Mouse (Mus musculus): ENCODE data around the gene Cep41. TPM values are rescaled to one million over a fixed set of nuclear protein-coding genes. Genes with fewer than 3 reads are reported as not detected.

The Cep41 gene
- polyA plus RNA-seq, 1 experiment from 2014 or later: 17.3 TPM

DNA sequence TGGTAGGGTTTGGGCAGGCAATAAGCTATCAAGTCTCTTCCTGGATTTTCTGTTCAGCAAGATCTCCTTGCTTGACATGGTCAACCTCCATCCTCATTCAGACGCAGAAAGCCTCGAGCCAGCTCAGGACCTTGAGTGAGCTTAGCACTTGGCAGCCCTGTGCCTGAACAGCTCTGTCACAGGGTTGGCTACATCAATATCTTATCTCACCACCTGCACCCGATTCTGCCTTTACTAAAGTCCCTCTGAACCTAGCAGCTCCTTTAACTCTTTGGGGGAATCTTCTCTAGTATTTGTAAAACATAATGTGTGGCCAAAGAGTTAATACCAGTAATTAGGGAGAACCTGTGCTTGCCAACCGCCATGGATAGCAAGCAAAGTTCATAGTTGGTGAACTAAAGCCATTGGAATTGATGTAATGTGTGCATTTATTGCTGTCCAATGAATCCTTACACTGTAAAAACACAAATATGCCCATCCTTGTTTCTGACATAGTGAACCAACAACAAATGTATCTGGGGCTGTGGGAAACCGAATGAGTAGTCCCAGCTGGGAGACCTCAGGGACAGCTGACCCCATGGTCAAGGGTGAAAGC is 54.8 kb downstream of the Cep41 start, which contains the start of gene Cpa1:
Gene Cpa1 (plus strand): TSS at position 545 of the 595 bp plus-strand sequence.
- Histone ChIP-seq H3K4me1 (peaks cover 5% of the 10 kb centered on the region; the same call in 1 of the 2 replicates), H3K27me3 (no peaks in the 10 kb centered on the region), H3K4me3 (no peak within 1 kb of the TSS), H3K4me2 (replicated peaks) (no peak within 1 kb of the TSS), H3K9ac (replicated peaks) (no peak within 1 kb of the TSS), H3K27ac (replicated peaks) (no peak within 1 kb of the TSS), H3K36me3 (no peaks in the 10 kb centered on the region), H3K9me3 (no peaks in the 10 kb centered on the region)
- WGBS: 93% methylated on average over 5 of the region's 5 CpGs
- ATAC-seq (replicated peaks): no peak

DNA sequence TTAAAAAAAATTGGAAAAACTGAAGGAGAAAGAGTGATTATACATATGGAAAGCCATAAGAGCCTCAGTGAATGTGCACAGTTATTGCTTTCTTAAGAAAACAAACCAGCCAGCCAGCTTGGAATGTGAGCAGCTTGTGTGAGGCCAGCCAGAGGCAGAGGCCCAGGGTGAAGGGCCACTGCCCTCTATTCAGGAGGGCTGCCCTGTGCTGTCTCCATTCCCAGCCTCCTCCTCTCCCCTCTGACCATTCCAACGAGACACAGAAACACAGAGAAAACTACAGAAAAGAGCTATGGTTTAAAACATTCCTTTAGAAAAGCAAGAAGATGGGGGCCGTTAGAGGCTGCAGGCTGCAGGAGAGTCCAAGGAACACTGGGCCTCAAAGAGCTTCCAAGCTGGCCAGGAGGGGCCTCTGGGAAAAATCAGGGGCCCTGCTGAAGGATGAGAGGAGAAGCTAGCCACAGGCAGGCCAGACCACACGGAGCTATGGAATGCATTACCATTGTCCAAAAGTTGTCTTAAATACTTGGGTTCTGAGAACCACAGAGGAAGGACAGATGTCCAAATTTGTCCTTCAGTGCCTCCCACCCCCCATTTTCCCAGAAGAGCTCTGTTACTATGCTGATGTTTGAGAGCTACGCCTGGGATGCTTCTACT is 57.2 kb downstream of the Cep41 start:
- H3K9me3 ChIP-seq: no peaks in the 10 kb centered on the region
- no peak overlapping the region for H3K4me3 ChIP-seq
- peaks cover 5% of the 10 kb centered on the region; the same call in 1 of the 2 replicates for H3K4me1 ChIP-seq
- ATAC-seq (replicated peaks): no peak
- H3K27ac ChIP-seq (replicated peaks): no peak overlapping the region
- H3K4me2 ChIP-seq (replicated peaks): no peak overlapping the region
- H3K9ac ChIP-seq (replicated peaks): no peak overlapping the region
- H3K27me3 ChIP-seq: no peaks in the 10 kb centered on the region
- 36% methylated on average over 4 of the region's 4 CpGs for WGBS
- no peaks in the 10 kb centered on the region for H3K36me3 ChIP-seq

DNA sequence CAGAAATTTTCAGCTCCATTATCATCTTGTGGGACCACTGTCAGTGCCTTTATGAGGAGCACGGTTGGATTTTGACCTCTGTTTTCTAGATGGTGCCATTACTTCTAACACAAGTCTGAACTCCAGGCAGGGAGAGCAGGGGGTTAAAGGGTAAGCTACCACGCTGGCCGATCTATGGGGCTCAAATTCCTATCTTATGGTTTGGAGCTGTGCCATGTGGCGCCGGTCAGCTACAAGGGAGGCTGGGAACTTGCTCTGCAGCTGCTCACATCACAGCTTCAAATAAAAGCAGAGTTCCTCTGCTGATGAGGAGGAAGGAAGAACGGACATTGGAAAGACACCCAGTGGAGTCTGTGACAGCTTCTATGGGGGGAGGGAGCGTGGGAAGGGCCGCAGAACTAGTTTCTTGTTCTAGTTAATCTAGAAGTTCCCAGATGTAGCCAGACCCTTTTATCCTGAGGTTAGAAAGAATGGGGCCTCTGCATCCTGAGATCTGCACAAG is 58.1 kb downstream of the Cep41 start:
- no peaks in the 10 kb centered on the region for H3K36me3 ChIP-seq
- no peak for ATAC-seq (replicated peaks)
- no peak overlapping the region for H3K4me2 ChIP-seq (replicated peaks)
- WGBS: 75% methylated on average over 8 of the region's 8 CpGs
- H3K4me1 ChIP-seq: peaks cover 5% of the 10 kb centered on the region; the same call in 1 of the 2 replicates
- no peak overlapping the region for H3K4me3 ChIP-seq
- H3K9me3 ChIP-seq: no peaks in the 10 kb centered on the region
- no peak overlapping the region for H3K27ac ChIP-seq (replicated peaks)
- no peaks in the 10 kb centered on the region for H3K27me3 ChIP-seq
- no peak overlapping the region for H3K9ac ChIP-seq (replicated peaks)

DNA sequence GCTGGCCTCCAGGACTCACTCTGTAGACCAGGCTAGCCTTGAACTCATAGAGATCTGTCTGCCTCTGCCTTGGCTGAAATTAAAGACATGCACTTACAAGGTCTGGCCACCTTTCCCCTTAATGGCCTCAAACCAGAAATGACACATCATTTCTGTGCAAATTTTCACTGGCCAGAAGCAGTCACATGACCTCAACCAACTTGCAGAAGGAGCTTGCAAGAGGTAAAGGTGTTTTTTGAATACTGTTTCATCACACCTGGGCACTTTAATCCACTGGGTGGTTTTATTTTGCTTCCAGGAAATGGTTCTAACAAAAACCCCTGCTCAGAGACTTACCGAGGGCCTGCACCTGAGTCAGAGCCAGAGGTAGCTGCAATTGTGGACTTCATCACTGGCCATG is 63.6 kb downstream of the Cep41 start:
- 98% methylated on average over 1 of the region's 1 CpGs for WGBS
- no peak overlapping the region for H3K27ac ChIP-seq (replicated peaks)
- peaks cover 6% of the 10 kb centered on the region; the same call in 1 of the 2 replicates for H3K4me1 ChIP-seq
- H3K36me3 ChIP-seq: no peaks in the 10 kb centered on the region
- H3K27me3 ChIP-seq: no peaks in the 10 kb centered on the region
- H3K4me3 ChIP-seq: no peak overlapping the region
- no peaks in the 10 kb centered on the region for H3K9me3 ChIP-seq
- no peak for ATAC-seq (replicated peaks)
- no peak overlapping the region for H3K4me2 ChIP-seq (replicated peaks)
- no peak overlapping the region for H3K9ac ChIP-seq (replicated peaks)

DNA sequence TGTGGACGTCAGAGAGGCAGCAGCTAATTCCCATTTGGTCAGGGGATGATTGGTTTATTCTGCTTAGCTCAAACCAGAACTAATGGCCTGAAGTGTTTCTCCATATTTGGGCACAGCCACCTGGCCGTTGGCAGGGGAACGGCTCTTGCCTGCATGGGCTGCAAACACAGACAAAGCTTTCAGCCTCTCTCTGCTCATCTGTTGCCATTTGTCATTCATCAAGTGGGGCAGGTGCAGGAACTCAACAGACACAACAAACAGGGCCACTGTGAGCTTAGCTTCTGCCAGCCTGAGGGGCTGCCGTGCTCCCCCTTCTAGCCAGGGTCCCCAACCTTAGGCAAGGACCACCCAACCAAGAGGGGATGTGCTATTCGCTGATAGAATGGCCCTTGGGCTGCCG is 65.4 kb downstream of the Cep41 start:
- Histone ChIP-seq H3K9ac (replicated peaks) (no peak overlapping the region), H3K9me3 (no peaks in the 10 kb centered on the region), H3K36me3 (no peaks in the 10 kb centered on the region), H3K27me3 (no peaks in the 10 kb centered on the region), H3K4me1 (peaks cover 6% of the 10 kb centered on the region; the same call in 1 of the 2 replicates), H3K4me2 (replicated peaks) (no peak overlapping the region), H3K4me3 (no peak overlapping the region), H3K27ac (replicated peaks) (no peak overlapping the region; the same call in 1 of the 2 replicates)
- WGBS: 38% methylated on average over 6 of the region's 6 CpGs
- ATAC-seq (replicated peaks): peak; percentile 41; the same call in 1 of the 2 replicates

DNA sequence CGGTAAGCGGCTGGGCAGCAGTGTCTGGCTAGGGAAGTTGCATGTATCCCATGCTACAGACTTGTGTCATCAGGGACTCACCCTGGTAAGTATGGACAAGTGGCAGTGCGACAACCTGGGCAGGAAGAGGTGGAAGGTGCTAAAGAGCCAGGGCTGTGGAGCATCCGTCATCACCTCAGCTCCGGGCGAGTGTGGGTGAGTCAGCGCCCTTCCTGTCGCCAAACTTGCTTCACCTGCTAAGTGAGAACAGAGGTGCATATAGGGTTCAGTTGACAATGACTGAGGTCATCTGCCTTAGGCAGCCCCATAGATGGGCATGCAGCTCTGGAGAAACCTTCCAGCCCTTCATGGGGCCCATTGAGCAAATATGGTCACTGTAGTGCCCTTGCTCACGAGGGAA is 68.8 kb downstream of the Cep41 start:
- Histone ChIP-seq H3K27ac (replicated peaks) (no peak overlapping the region), H3K4me2 (replicated peaks) (no peak overlapping the region), H3K9me3 (no peaks in the 10 kb centered on the region), H3K4me3 (no peak overlapping the region), H3K27me3 (no peaks in the 10 kb centered on the region), H3K4me1 (peaks cover 6% of the 10 kb centered on the region; the same call in 1 of the 2 replicates), H3K36me3 (no peaks in the 10 kb centered on the region), H3K9ac (replicated peaks) (no peak overlapping the region)
- WGBS: 94% methylated on average over 9 of the region's 9 CpGs
- ATAC-seq (replicated peaks): no peak

DNA sequence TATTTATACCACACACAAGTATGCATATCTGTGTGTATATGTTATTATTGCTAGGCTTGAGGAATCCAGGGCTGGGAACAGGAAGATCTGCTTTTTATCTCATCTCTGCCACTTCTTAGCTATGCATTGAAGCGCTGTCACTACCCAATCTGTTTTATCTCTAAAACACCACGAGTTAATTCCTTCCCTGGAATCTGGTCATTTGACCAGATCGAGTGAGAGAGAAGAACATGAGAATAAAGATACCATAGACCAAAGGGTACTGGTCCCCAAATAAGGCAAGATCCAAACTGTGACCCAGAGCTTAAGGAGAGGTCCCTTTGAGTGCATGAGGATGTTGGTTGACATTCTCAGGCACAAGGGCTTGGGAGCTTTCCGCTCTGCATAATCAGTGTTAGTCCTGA is 71.6 kb downstream of the Cep41 start:
- no peak overlapping the region for H3K27ac ChIP-seq (replicated peaks)
- no peaks in the 10 kb centered on the region for H3K9me3 ChIP-seq
- peaks cover 20% of the 10 kb centered on the region for H3K4me1 ChIP-seq
- H3K9ac ChIP-seq (replicated peaks): no peak overlapping the region
- no peaks in the 10 kb centered on the region for H3K27me3 ChIP-seq
- WGBS: 89% methylated on average over 4 of the region's 4 CpGs
- ATAC-seq (replicated peaks): no peak
- H3K4me3 ChIP-seq: no peak overlapping the region
- no peak overlapping the region for H3K4me2 ChIP-seq (replicated peaks)
- H3K36me3 ChIP-seq: no peaks in the 10 kb centered on the region

DNA sequence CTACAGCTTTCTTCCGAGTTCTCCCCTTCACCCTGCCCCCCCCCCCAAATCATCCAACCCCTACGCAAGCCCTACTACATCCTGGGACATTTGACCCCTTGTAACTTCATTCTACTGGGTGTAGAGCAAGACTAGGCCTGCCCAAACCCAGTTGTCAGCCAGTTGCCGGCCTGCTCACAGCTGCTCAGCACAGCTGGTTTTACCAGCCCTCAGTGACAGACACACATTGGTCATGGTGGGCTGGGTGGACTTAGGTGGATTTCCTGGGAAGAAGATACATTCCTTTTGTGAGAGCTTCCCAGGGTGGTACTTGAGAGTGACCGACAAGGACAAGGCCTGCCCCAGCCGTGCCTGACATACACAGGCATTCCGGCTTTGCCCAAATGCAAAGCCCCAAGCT is 72.6 kb downstream of the Cep41 start:
- Histone ChIP-seq H3K9ac (replicated peaks) (no peak overlapping the region), H3K4me1 (peaks cover 30% of the 10 kb centered on the region), H3K4me2 (replicated peaks) (no peak overlapping the region), H3K4me3 (no peak overlapping the region), H3K9me3 (no peaks in the 10 kb centered on the region), H3K36me3 (no peaks in the 10 kb centered on the region), H3K27ac (replicated peaks) (no peak overlapping the region), H3K27me3 (no peaks in the 10 kb centered on the region)
- ATAC-seq (replicated peaks): no peak
- WGBS: 94% methylated on average over 6 of the region's 6 CpGs

DNA sequence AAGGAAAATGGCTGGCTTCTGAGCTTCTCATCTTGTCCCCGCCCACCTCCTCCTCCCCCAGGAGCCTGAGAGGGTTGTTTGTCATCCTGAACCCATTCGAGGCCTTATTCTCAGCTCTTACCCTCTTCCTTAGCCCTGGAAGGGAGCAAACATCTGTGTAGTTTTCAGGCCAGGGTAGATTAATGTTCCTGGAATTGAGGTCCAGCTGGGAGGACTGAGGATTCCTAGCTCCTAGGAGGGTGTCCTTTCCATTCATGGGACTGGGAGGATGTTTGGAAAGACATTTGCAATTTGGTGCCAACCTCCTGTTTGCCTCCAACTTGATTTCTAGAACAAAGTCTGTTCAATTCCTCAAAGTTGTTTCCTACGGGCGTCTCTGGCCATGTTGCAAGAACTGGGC is 73.0 kb downstream of the Cep41 start:
- peaks cover 34% of the 10 kb centered on the region for H3K4me1 ChIP-seq
- no peaks in the 10 kb centered on the region for H3K36me3 ChIP-seq
- no peak overlapping the region for H3K4me3 ChIP-seq
- H3K9ac ChIP-seq (replicated peaks): no peak overlapping the region
- WGBS: 86% methylated on average over 4 of the region's 4 CpGs
- H3K4me2 ChIP-seq (replicated peaks): no peak overlapping the region
- no peaks in the 10 kb centered on the region for H3K9me3 ChIP-seq
- no peak overlapping the region; the same call in 1 of the 2 replicates for H3K27ac ChIP-seq (replicated peaks)
- no peaks in the 10 kb centered on the region for H3K27me3 ChIP-seq
- ATAC-seq (replicated peaks): no peak

DNA sequence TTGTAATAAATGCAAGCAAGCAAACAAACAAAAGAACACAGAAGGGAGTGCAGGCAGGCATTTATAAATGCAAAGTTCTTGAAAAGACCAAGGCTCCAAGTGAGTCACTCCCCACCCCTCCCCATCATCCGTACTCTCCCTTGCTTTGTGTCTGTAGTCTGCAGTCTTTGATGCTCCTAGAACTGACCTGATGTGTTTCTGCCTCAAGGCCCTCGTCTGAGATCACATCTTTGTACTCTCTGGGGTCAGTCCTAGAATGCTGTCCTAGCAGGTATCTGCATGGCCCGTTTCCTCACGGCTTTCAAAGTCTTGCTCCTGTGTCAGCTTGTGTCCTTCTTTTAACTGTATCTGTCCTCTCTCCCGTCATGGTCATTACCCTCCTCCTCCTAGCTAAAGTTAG is 73.9 kb downstream of the Cep41 start:
- H3K36me3 ChIP-seq: no peaks in the 10 kb centered on the region
- no peaks in the 10 kb centered on the region for H3K27me3 ChIP-seq
- H3K4me1 ChIP-seq: peaks cover 42% of the 10 kb centered on the region
- WGBS: 52% methylated on average over 5 of the region's 5 CpGs
- no peaks in the 10 kb centered on the region for H3K9me3 ChIP-seq
- H3K4me2 ChIP-seq (replicated peaks): no peak overlapping the region
- H3K9ac ChIP-seq (replicated peaks): no peak overlapping the region
- ATAC-seq (replicated peaks): no peak
- H3K4me3 ChIP-seq: no peak overlapping the region
- H3K27ac ChIP-seq (replicated peaks): peak overlapping the region; percentile 90

DNA sequence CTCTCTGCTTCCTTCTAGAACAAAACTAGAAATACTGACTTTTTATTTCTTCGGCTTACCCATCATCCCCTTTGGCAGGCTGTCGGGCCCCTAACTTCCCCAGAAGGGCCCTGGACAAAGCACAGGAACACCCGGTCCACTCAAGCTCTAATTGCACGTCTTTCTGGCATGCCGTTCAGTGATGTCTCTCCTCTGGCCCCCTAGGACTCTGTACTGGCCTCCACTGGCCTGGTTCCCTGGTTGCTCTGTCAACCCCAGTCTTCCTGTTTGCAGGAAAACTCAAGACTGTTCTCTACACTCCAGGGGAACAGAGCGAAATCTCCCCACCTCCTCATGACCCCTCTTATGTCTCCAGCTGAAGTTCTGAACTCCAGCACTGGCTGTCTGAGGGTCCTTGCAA is 74.8 kb downstream of the Cep41 start:
- no peak for ATAC-seq (replicated peaks)
- Histone ChIP-seq H3K4me2 (replicated peaks) (no peak overlapping the region), H3K4me1 (peaks cover 44% of the 10 kb centered on the region), H3K4me3 (no peak overlapping the region), H3K9me3 (no peaks in the 10 kb centered on the region), H3K9ac (replicated peaks) (no peak overlapping the region), H3K36me3 (no peaks in the 10 kb centered on the region), H3K27me3 (no peaks in the 10 kb centered on the region), H3K27ac (replicated peaks) (peak overlapping the region; percentile 90)
- WGBS: 23% methylated on average over 6 of the region's 6 CpGs

DNA sequence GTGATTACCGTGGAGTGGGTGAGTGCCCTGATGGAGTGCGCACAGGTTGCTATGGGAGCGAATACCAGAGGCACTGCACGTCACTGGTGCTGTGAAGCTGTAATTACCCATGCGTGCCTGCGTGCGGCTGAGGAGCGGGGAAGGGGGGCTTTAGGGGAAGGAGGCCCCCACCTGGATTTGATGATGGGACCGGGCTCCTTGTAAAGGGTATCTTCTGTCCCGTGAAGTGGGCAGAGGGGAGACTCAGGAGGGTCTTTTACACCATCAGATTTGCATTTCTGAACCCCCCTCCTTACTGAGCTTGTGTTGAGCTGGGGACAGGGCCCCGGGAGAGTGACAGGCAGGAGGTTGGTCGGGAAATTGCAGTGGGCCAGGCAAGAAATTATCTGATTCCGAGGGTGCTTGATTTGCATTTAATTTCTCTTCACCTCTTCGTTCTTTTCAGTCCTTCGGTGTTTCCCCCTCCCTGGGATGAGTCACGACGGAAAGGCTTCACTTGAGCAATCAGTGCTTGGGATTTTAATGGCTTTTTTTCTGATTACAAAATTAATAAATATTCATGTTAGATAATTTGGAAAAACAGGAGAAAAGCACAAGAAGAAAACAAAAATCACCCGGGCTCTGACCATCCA is 75.5 kb downstream of the Cep41 start:
- 1% methylated on average over 18 of the region's 18 CpGs for WGBS
- ATAC-seq (replicated peaks): peak; percentile 93
- no peaks in the 10 kb centered on the region for H3K9me3 ChIP-seq
- peak overlapping the region; percentile 90 for H3K27ac ChIP-seq (replicated peaks)
- no peaks in the 10 kb centered on the region for H3K36me3 ChIP-seq
- H3K4me2 ChIP-seq (replicated peaks): peak overlapping the region; percentile 57
- peaks cover 44% of the 10 kb centered on the region for H3K4me1 ChIP-seq
- H3K9ac ChIP-seq (replicated peaks): peak overlapping the region; percentile 44; the same call in 1 of the 2 replicates
- H3K4me3 ChIP-seq: peak overlapping the region; percentile 35
- no peaks in the 10 kb centered on the region for H3K27me3 ChIP-seq

Measured in forebrain, embryonic 15.5 days (tissue).